Mouse (Mus musculus) cerebellum, adult (tissue): ENCODE data around the gene Timm10b.

ENCODE experiments used
- ATAC-seq: cut with Nextera tagmentation; 2 replicates; pipeline ENCODE4 v1.9.2; 2017; ENCODE audit warnings: mild to moderate bottlenecking, moderate library complexity, mixed read lengths; ENCODE audit not compliant: insufficient number of reproducible peaks, low FRiP score, low TSS enrichment

The Timm10b gene

DNA sequence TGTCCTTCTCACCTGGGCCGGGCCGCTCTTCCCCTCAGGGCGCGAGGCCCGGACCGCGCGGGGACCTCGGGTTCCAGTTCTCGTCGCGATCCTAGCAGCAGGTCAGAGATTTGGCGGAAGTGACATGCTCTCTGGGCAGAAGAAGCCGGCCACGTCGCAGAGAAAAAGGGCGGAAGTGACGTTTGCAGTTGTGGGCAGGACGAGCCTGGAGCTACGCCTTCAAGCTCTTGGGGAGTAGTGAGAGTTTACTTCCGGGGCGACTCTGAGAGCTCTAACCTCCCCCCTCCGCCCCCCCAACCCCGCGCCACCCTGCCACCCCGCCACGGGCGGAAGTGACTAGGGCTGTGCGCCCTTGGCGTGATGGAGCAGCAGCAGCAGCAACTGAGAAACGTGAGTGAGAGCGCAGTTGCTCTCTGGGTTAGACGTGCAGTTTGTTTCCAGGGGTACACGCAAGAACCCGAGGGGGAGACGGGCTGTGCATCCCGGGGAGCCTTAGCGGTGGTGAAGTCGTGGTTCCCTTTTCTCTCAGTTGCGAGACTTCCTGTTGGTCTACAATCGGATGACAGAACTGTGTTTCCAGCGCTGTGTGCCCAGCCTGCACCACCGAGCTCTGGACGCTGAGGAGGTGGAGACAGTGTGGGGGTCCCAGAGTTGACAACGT lies 507 bp downstream of the Timm10b start, which contains the start of the genes Arfip2 and Gm45799:
Gene Arfip2 (minus strand): TSS at position 184 of the 661 bp plus-strand sequence.
Gene Gm45799 (plus strand): TSS at position 320 of the 661 bp plus-strand sequence.
- peak; percentile 94 for ATAC-seq

DNA sequence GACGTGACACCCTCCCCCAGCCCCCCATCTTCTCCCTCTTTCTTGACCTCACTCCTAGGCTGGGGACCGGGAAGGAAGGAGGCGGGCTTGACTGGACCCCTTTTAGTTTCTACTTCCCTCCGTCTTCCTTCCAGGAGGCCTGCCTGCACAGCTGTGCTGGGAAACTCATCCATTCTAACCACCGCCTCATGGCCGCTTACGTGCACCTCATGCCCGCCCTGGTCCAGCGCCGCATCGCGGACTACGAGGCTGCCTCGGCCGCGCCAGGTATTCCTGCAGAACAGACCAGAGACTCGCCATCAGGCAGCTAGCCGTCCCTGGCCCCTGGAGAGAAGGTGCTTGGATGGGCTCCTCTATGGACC lies 1.0 kb downstream of the Timm10b start:
- ATAC-seq = no peak

DNA sequence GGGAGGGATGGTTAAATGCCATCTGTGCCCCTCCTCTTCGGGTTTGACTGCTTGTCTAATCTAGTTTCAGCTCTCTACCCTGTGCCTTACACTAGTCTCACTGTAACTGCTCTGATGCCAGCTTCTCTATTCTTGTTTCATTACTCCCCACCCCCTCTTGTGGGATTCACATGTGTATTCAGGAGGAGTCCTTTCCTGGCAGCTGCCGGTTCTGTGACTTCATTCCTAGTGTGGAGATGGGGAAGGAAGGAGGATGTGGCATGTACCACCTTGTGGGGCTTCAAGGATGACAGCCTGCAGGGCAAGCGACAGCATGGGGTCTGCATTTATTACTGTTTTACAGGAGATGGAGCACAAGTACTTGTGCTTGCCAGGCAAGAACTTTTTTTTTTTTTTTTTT lies 2.1 kb downstream of the Timm10b start:
- no peak for ATAC-seq

DNA sequence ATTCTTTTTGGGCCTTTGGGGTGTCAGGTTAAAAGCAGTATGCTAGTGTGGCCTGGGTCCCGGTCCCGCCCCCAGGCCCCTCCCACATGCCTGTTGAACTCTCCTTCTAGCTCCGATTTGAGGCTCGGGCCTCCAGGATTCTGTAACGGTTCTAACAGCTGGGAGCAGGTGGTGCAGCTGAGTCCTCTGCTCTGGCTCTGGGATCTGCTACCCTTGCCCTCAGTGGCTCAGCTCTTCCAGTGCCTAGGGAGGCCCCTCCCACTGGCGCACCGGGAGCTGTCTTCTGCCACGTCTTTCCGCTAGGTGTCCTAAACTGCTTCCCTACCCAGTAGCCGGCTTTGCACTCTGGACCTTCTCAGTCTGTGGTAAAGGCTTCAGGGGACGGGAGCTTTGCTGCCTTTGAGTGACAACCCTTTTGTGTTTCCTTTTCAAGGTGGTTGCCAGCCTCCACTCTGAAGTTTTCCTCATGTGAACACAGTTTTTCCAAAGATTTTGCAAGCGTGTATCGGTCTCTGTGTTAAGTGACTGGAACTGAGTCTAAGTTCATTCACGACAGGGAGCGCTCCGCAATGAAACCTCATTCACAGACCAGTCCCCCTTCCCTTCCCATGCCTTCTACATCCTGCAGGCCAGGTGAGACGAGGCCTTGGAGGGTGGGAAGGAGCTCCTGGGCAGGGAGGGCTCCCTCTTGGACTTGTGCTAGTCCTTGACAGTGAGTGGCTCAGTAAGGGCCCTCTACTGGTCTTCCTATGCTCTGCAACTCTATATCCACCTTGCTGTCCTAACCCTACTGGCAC lies 11.0 kb downstream of the Timm10b start, which contains the start of gene Dnhd1:
Gene Dnhd1 (plus strand): TSS at position 189 of the 797 bp plus-strand sequence.
- peak; percentile 95 for ATAC-seq

DNA sequence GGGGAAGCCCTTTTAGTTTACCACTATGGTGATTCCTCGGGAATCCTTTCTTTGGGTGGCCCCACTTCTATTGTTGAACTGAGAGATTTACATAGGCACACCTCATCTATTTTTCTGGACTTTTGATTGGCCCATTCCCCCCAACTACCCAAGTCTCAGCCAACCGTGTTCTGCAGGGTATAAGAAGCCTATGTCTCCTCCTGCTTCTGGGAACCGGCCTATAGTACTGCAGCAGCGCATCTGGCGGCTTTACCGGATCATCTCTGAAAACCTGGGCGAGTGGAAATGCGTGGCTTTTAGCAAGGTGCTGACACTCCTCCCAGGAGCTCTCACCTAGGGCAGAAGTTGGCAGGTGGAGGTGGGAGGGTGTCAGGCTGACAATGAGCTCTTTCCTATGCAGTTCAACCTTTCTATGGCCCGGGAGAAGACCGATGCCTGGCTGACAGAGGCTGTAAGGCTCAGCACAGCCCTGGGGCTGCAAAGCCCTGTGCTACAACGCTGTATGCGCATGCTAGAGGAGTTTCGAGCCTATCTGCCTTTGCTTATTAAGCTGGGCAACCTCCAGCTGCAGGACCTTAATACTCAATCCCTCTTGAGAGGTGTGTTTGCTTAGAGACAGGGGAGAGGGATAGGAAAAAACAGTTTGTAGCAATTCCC lies 45.8 kb downstream of the Timm10b start:
- ATAC-seq = no peak

DNA sequence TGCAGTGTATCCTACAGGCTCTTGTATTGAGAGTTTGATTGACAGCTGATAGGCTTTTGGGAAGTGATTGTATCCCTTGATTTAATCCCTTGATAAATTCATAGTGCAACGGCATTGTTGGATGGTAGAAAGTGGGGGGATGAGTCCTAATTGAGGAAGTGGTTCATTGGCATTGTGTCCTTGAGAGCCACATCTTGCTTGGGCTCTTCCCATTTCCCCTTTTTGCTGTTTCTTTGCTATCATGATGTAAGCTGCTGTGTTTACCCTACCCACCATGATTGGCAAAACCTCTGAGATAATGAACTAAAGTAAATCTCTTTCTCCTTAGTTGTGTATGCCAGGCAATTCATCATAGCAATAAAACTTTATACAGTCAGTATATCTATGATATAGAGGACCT lies 51.0 kb downstream of the Timm10b start:
- ATAC-seq = no peak
